Mouse (Mus musculus): ENCODE results near the gene Milr1.

Milr1 gene

GRCm38 (mm10) chr11:106812410-106813136, 61.5 kb downstream of the Milr1 start:
- DNase-seq (ENCODE audit: low read depth, low spot score), result no peak

- no peak for DNase-seq (ENCODE audit: low read depth, low spot score)
Observed at GRCm38 (mm10) chr11:106814601-106815320, 63.7 kb downstream of the Milr1 start.

GRCm38 (mm10) chr11:106815331-106815730, 64.3 kb downstream of the Milr1 start:
- DNase-seq (ENCODE audit: low read depth, low spot score), result no peak

- no peak for DNase-seq (ENCODE audit: low read depth, low spot score)
Observed at GRCm38 (mm10) chr11:106815761-106816160, 64.7 kb downstream of the Milr1 start.

- DNase-seq (ENCODE audit: low read depth, low spot score), result no peak
Observed at GRCm38 (mm10) chr11:106816316-106816715, 65.3 kb downstream of the Milr1 start.

- no peak for DNase-seq (ENCODE audit: low read depth, low spot score)
Observed at GRCm38 (mm10) chr11:106817156-106817555, 66.1 kb downstream of the Milr1 start.

- DNase-seq (ENCODE audit: low read depth, low spot score), result no peak
Observed at GRCm38 (mm10) chr11:106817808-106818207, 66.8 kb downstream of the Milr1 start.

- no peak for DNase-seq (ENCODE audit: low read depth, low spot score)
Observed at GRCm38 (mm10) chr11:106818341-106818740, 67.3 kb downstream of the Milr1 start.
